Mouse (Mus musculus) stomach, embryonic 14.5 days (tissue): ENCODE results near the gene Efr3b. TPM values are rescaled to one million over a fixed set of nuclear protein-coding genes. Genes with fewer than 3 reads are reported as not detected.
A peak's percentile ranks its signal among the peaks of the same experiment; 100 is the strongest.
"Not testable (repeated sequence)": the region's sequence is repeated elsewhere in the genome, so short reads cannot be mapped to it uniquely, and the experiment has no call there.

ENCODE experiments used
- ATAC-seq: fragments of 200-750 bp; cut with Nextera tagmentation; 2 replicates; pipeline ENCODE4 v1.8.0; 2017; ENCODE audit warnings: low read depth, moderate TSS enrichment; ENCODE audit not compliant: insufficient number of reproducible peaks, insufficient read depth, low FRiP score
- H3K27ac ChIP-seq: fragments of 300-500 bp; sonication (generic); 2 replicates; pipeline ENCODE4 v1.5.1; 2014; ENCODE audit warnings: mild to moderate bottlenecking, low read length, moderate library complexity, mixed read lengths
- H3K27me3 ChIP-seq: fragments of 300-500 bp; sonication (generic); 2 replicates; pipeline ENCODE4 v1.6.1; 2014; ENCODE audit warnings: low read length, control low read depth, mixed read lengths; ENCODE audit not compliant: control insufficient read depth, insufficient read depth
- H3K36me3 ChIP-seq: fragments of 300-500 bp; sonication (generic); 2 replicates; pipeline ENCODE4 v1.6.1; 2014; ENCODE audit warnings: mild to moderate bottlenecking, control low read depth, low read length, moderate library complexity, mixed read lengths; ENCODE audit not compliant: control insufficient read depth, insufficient read depth
- H3K4me1 ChIP-seq: fragments of 300-500 bp; sonication (generic); 2 replicates; pipeline ENCODE4 v1.6.1; 2014; ENCODE audit warnings: low read length, control low read depth, mixed read lengths; ENCODE audit not compliant: control insufficient read depth, insufficient read depth
- H3K4me2 ChIP-seq: fragments of 300-500 bp; sonication (generic); replicated peaks from 2 replicates; pipeline ENCODE4 v1.6.1; 2014; ENCODE audit warnings: low read depth, low read length, control low read depth
- H3K4me3 ChIP-seq: fragments of 300-500 bp; sonication (generic); 2 replicates; pipeline ENCODE4 v1.5.1; 2014; ENCODE audit warnings: low read depth, low read length, control low read depth
- H3K9ac ChIP-seq: fragments of 300-500 bp; sonication (generic); replicated peaks from 2 replicates; pipeline ENCODE4 v1.6.1; 2014; ENCODE audit warnings: low read depth, mild to moderate bottlenecking, control low read depth, low read length, moderate library complexity, mixed read lengths
- H3K9me3 ChIP-seq: fragments of 300-500 bp; sonication (generic); 2 replicates; pipeline ENCODE4 v1.6.1; 2016; ENCODE audit warnings: low read depth, low read length, control low read depth; ENCODE audit not compliant: control insufficient read depth
- WGBS: fragments of 180-500 bp; shearing (Covaris S2); extraction: QIAGEN DNeasy Blood & Tissue Kit; methylation state at CpG from one replicate; pipeline ENCODE4 v1.1.7; 2014; 5-methylcytosine and 5-hydroxymethylcytosine counted together
- polyA plus RNA-seq: library from polyadenylated mRNA; unstranded; fragments of >200 nt; fragmentation: Nextera tagmentation; extraction: Ambion mirVana; gene quantifications from 2 replicates; pipeline ENCODE4 v1.2.1, GENCODE M21; 2014

Efr3b gene
- polyA plus RNA-seq, 1 experiment from 2014 or later, result 3.5 TPM

- Histone ChIP-seq H3K27me3 (no peaks in the 10 kb centered on the region), H3K9ac (no peak overlapping the region), H3K4me1 (peaks cover 6% of the 10 kb centered on the region), H3K36me3 (no peaks in the 10 kb centered on the region), H3K4me2 (no peak overlapping the region), H3K27ac (no peak overlapping the region), H3K9me3 (no peaks in the 10 kb centered on the region), H3K4me3 (no peak overlapping the region)
- ATAC-seq, result no peak
- 0% methylated on average over 1 of the region's 1 CpGs for WGBS
These were observed 55.0 kb downstream of the Efr3b start for GRCm38 (mm10) chr12:3983736-3984135.

DNA sequence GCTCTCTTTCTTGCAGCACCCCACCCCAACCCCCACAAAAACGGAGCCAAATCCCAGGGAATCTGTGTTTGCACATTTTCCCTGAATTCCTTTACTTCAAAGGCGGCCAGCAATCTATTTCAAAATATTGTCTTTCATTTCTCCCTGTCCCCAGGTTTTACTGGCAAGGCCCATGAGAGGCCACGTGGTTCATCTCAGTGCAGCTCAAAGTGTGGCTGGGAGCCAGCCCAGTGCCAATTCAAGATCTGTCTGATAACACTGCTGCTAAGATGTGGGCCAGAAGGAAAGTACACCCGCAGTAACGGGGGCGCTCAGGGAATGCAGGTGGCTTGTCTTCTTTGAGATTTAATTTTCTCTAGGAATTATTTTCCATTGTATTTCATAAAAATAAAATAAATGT is 56.5 kb downstream of the Efr3b start:
- Histone ChIP-seq H3K27ac (no peak overlapping the region), H3K9ac (peak overlapping the region; percentile 30; the same call in 1 of the 2 replicates)

DNA sequence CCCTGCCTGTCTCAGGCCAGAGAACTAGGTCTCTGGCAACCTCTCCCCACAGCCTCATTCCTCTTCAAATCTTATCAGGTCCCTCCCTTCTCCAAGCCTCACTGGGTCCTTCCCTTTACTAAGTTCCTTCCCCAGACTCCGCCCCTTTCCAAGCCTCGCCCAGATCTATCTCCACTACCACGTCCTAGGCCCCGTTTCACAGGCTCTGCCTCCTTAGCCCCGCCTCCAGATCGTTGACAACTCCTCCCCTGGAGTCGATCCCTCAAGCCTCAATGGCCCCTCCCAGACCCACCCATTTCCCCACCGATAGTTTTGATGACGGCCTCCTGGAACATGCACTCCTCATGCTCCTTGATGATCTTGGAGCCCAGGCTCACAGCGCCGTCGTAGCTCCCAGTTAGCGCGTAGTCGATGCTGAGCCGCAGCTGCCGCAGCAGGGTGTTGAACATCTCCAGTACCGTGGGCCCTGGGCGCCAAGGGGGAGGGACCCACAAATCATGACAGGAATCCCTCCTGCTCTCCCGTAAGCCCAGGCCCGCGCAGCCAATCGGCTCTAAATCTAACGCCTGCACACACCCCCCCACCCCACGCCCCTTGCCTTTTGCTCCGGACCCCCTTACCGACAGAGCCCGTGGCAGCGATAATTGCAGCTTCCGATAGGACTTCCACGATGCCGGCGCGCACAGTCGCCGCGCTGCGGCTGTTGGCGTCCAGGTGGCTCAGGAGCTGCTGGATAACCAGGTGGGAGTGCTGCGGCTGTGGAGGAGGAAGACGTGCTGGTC is 57.2 kb downstream of the Efr3b start:
- Histone ChIP-seq H3K4me2 (peak overlapping the region; percentile 89), H3K9ac (peak overlapping the region; percentile 30; the same call in 1 of the 2 replicates), H3K9me3 (no peaks in the 10 kb centered on the region), H3K4me3 (peak overlapping the region; percentile 43), H3K27me3 (no peaks in the 10 kb centered on the region), H3K4me1 (peaks cover 6% of the 10 kb centered on the region), H3K27ac (peak overlapping the region; percentile 58; the same call in 1 of the 2 replicates), H3K36me3 (no peaks in the 10 kb centered on the region)
- under 1% methylated on average over 41 of the region's 41 CpGs for WGBS
- ATAC-seq, result peak; percentile 96

More for the DNA sequence above, 56.5 kb downstream of the Efr3b start:
- Histone ChIP-seq H3K9me3 (no peaks in the 10 kb centered on the region), H3K36me3 (no peaks in the 10 kb centered on the region), H3K27me3 (no peaks in the 10 kb centered on the region), H3K4me1 (peaks cover 6% of the 10 kb centered on the region), H3K4me2 (peak overlapping the region; percentile 89), H3K4me3 (peak overlapping the region; percentile 43)
- 17% methylated on average over 6 of the region's 6 CpGs for WGBS
- ATAC-seq, result no peak

- Histone ChIP-seq H3K4me1 (peaks cover 6% of the 10 kb centered on the region), H3K4me3 (peak overlapping the region; percentile 43; the same call in 1 of the 2 replicates), H3K9me3 (no peaks in the 10 kb centered on the region), H3K4me2 (peak overlapping the region; percentile 89), H3K27me3 (no peaks in the 10 kb centered on the region), H3K27ac (peak overlapping the region; percentile 48; the same call in 1 of the 2 replicates), H3K9ac (no peak overlapping the region), H3K36me3 (no peaks in the 10 kb centered on the region)
- ATAC-seq, result no peak
- 50% methylated on average over 1 of the region's 1 CpGs for WGBS
These were observed 57.7 kb downstream of the Efr3b start for GRCm38 (mm10) chr12:3980991-3981349.

DNA sequence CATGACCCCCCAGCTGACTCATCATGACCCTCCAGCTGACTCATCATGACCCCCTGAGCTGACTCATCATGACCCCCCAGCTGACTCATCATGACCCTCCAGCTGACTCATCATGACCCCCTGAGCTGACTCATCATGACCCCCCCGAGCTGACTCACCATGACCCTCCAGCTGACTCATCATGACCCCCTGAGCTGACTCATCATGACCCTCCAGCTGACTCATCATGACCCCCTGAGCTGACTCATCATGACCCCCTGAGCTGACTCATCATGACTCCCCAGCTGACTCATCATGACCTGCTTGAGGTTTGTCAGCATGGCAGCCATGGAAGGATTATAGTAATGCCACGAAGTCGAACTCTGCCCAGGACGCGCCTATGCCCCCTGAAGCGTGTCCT is 65.5 kb downstream of the Efr3b start:
- H3K4me1 ChIP-seq, result not testable (repeated sequence)

GRCm38 (mm10) chr12:3968380-3968779 is 70.3 kb downstream of the Efr3b start:
- no peak for ATAC-seq
- WGBS, result 63% methylated on average over 9 of the region's 9 CpGs
- Histone ChIP-seq H3K4me1 (no peaks in the 10 kb centered on the region), H3K4me2 (no peak overlapping the region), H3K9me3 (no peaks in the 10 kb centered on the region), H3K36me3 (no peaks in the 10 kb centered on the region; the same call in 1 of the 2 replicates), H3K9ac (no peak overlapping the region), H3K4me3 (no peak overlapping the region), H3K27ac (no peak overlapping the region), H3K27me3 (no peaks in the 10 kb centered on the region)

More for the DNA sequence above, 65.5 kb downstream of the Efr3b start:
- not testable (repeated sequence) for H3K4me2 ChIP-seq, H3K4me3 ChIP-seq, H3K36me3 ChIP-seq, ATAC-seq, H3K9ac ChIP-seq, H3K9me3 ChIP-seq, H3K27me3 ChIP-seq, H3K27ac ChIP-seq
- 93% methylated on average over 6 of the region's 6 CpGs for WGBS

- H3K27ac ChIP-seq, result no peak overlapping the region
- H3K9me3 ChIP-seq, result no peaks in the 10 kb centered on the region
- no peak overlapping the region for H3K9ac ChIP-seq
- ATAC-seq, result no peak
- no peaks in the 10 kb centered on the region for H3K27me3 ChIP-seq
- H3K4me3 ChIP-seq, result no peak overlapping the region
- 95% methylated on average over 4 of the region's 4 CpGs for WGBS
- no peaks in the 10 kb centered on the region; the same call in 1 of the 2 replicates for H3K36me3 ChIP-seq
- no peak overlapping the region for H3K4me2 ChIP-seq
- no peaks in the 10 kb centered on the region for H3K4me1 ChIP-seq
These were observed 71.5 kb downstream of the Efr3b start for GRCm38 (mm10) chr12:3967196-3967595.

DNA sequence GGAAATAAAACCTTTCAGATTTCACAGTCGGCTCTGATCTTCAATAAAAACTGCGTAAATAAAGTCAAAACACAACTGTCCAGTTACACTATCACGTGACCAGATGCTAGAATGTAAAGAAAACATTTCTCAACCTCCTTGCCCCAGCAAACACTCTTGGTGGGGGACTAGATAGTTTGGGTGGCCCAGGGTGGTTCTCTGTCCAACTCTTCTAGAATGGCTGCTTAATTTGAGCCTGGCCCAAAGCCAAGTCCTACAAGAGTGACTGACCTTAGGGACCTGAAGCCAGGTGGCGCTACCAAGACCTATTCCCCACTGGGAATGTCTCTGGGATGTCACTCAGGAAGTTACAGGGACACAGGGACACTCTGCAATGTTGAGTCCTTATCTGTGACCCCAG is 78.2 kb downstream of the Efr3b start:
- Histone ChIP-seq H3K9me3 (no peaks in the 10 kb centered on the region), H3K27me3 (no peaks in the 10 kb centered on the region), H3K4me2 (peak overlapping the region; percentile 88), H3K27ac (peak overlapping the region; percentile 84; the same call in 1 of the 2 replicates), H3K4me1 (peaks cover 5% of the 10 kb centered on the region; the same call in 1 of the 2 replicates), H3K36me3 (no peaks in the 10 kb centered on the region), H3K9ac (peak overlapping the region; percentile 60; the same call in 1 of the 2 replicates), H3K4me3 (peak overlapping the region; percentile 57)
- 56% methylated on average over 4 of the region's 4 CpGs for WGBS
- ATAC-seq, result no peak
